Mouse (Mus musculus): ENCODE results near the gene Elk4. TPM values are rescaled to one million over a fixed set of nuclear protein-coding genes. Genes with fewer than 3 reads are reported as not detected.

The Elk4 gene
- polyA plus RNA-seq, 2 experiments: 9.1 to 12.0 TPM

DNA sequence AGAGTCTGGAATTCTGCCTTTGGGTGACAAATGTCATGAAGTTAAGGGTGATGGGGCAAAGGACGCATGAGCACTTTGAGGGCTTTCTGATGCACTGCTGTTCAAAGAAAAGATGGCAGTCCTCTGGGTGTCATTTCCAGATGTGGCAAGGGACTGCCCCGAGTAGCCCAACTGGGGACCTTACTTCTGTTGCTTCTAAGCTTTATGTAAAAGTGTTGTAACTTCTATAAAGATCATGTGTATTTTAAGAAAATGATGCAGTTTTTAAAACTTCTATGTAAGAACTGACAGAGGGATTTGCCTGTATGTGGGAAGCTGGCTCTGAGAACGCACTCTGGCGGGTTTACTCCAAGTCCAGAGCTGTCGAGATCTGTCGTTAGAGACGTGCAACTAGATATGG lies 24.8 kb downstream of the Elk4 start:
- Histone ChIP-seq H3K9ac (replicated peaks) (no peak overlapping the region), H3K4me2 (ENCODE audit: low read depth) (no peak overlapping the region), H3K4me1 (replicated peaks; ENCODE audit: control insufficient read depth in 2 of 2, insufficient read depth in 2 of 2, low read length in 1 of 2) (peaks cover 11 to 17% of the 10 kb centered on the region in 2 experiments), H3K27me3 (ENCODE audit: control insufficient read depth, insufficient read depth, low read length) (no peaks in the 10 kb centered on the region), H3K36me3 (replicated peaks; ENCODE audit: control insufficient read depth, insufficient read depth, low read depth) (peaks cover 34% of the 10 kb centered on the region), H3K27ac (no peak overlapping the region), H3K4me3 (ENCODE audit: insufficient read depth in 1 of 2, low read depth in 2 of 2, low read length in 2 of 2) (no peak overlapping the region), H3K9me3 (ENCODE audit: control insufficient read depth, low read length) (no peaks in the 10 kb centered on the region)
- WGBS (ENCODE audit: insufficient replicate concordance): 83% methylated on average over 7 of the region's 7 CpGs
- TF ChIP-seq EP300 (IDR thresholded peaks at IDR 0.05; ENCODE audit: low read depth) (no peak), CTCF (IDR thresholded peaks at IDR 0.05; ENCODE audit: low read depth) (no peak)
- ATAC-seq (ENCODE audit: insufficient read depth) (no peak), DNase-seq (ENCODE audit: low read depth in 3 of 3, low spot score in 3 of 3) (no peak)

GRCm38 (mm10) chr1:132037746-132038145 lies 30.3 kb downstream of the Elk4 start:
- Histone ChIP-seq H3K27ac (no peak overlapping the region), H3K27me3 (ENCODE audit: control insufficient read depth, insufficient read depth, low read length) (no peaks in the 10 kb centered on the region), H3K9ac (replicated peaks) (no peak overlapping the region), H3K4me2 (ENCODE audit: low read depth) (no peak overlapping the region), H3K4me3 (ENCODE audit: insufficient read depth in 1 of 2, low read depth in 2 of 2, low read length in 2 of 2) (no peak overlapping the region), H3K9me3 (ENCODE audit: control insufficient read depth, low read length) (no peaks in the 10 kb centered on the region), H3K4me1 (replicated peaks; ENCODE audit: control insufficient read depth in 2 of 2, insufficient read depth in 2 of 2, low read length in 1 of 2) (no peaks in the 10 kb centered on the region), H3K36me3 (replicated peaks; ENCODE audit: control insufficient read depth, insufficient read depth, low read depth) (peaks cover 3% of the 10 kb centered on the region; the same call in 1 of the 2 replicates)
- ATAC-seq (ENCODE audit: insufficient read depth) (no peak), DNase-seq (ENCODE audit: low read depth in 3 of 3, low spot score in 3 of 3) (no peak)
- 78% methylated on average over 3 of the region's 3 CpGs for WGBS (ENCODE audit: insufficient replicate concordance)
- TF ChIP-seq EP300 (IDR thresholded peaks at IDR 0.05; ENCODE audit: low read depth) (no peak), CTCF (IDR thresholded peaks at IDR 0.05; ENCODE audit: low read depth) (no peak)

- WGBS (ENCODE audit: insufficient replicate concordance): 58% methylated on average over 5 of the region's 5 CpGs
- TF ChIP-seq EP300 (IDR thresholded peaks at IDR 0.05; ENCODE audit: low read depth): no peak
- TF ChIP-seq CTCF (IDR thresholded peaks at IDR 0.05; ENCODE audit: low read depth): no peak
- Histone ChIP-seq H3K9ac (replicated peaks) (no peak overlapping the region), H3K27me3 (ENCODE audit: control insufficient read depth, insufficient read depth, low read length) (no peaks in the 10 kb centered on the region), H3K4me2 (ENCODE audit: low read depth) (no peak overlapping the region), H3K9me3 (ENCODE audit: control insufficient read depth, low read length) (no peaks in the 10 kb centered on the region), H3K27ac (no peak overlapping the region), H3K36me3 (replicated peaks; ENCODE audit: control insufficient read depth, insufficient read depth, low read depth) (peaks cover under 1% of the 10 kb centered on the region; the same call in 1 of the 2 replicates), H3K4me1 (replicated peaks; ENCODE audit: control insufficient read depth in 2 of 2, insufficient read depth in 2 of 2, low read length in 1 of 2) (no peaks in the 10 kb centered on the region), H3K4me3 (ENCODE audit: insufficient read depth in 1 of 2, low read depth in 2 of 2, low read length in 2 of 2) (no peak overlapping the region)
- DNase-seq (ENCODE audit: low read depth in 3 of 3, low spot score in 3 of 3): no peak
- no peak for ATAC-seq (ENCODE audit: insufficient read depth)
Measured at GRCm38 (mm10) chr1:132038753-132039152, 31.3 kb downstream of the Elk4 start.

DNA sequence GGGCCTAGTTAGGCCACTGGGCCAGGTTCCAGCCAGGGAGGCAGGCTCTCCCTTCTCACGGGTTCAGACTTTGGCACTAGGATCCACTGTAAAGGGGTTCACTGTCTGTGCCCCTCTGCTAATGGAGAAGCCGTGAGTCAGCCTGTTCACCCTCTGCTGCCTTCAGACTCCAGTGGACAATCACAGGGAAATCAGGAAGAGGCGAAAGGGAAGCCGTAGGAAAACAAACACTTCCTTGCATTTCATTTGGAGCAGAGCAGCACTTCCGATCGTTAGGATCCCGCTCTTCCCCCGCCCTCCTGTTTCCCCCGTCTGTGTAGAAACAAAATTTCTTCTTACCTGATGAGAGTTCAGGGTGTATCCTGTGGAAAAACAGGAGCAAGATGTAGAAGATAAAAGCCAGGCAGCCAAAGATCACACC lies 32.8 kb downstream of the Elk4 start:
- no peak for TF ChIP-seq CTCF (IDR thresholded peaks at IDR 0.05; ENCODE audit: low read depth)
- Histone ChIP-seq H3K9me3 (ENCODE audit: control insufficient read depth, low read length) (no peaks in the 10 kb centered on the region), H3K9ac (replicated peaks) (no peak overlapping the region), H3K36me3 (replicated peaks; ENCODE audit: control insufficient read depth, insufficient read depth, low read depth) (no peaks in the 10 kb centered on the region), H3K27me3 (ENCODE audit: control insufficient read depth, insufficient read depth, low read length) (no peaks in the 10 kb centered on the region), H3K4me2 (ENCODE audit: low read depth) (no peak overlapping the region), H3K4me1 (replicated peaks; ENCODE audit: control insufficient read depth in 2 of 2, insufficient read depth in 2 of 2, low read length in 1 of 2) (no peaks in the 10 kb centered on the region), H3K27ac (no peak overlapping the region), H3K4me3 (ENCODE audit: insufficient read depth in 1 of 2, low read depth in 2 of 2, low read length in 2 of 2) (no peak overlapping the region)
- DNase-seq (ENCODE audit: low read depth in 3 of 3, low spot score in 3 of 3) (no peak), ATAC-seq (ENCODE audit: insufficient read depth) (no peak)
- 63% methylated on average over 9 of the region's 9 CpGs for WGBS (ENCODE audit: insufficient replicate concordance)

DNA sequence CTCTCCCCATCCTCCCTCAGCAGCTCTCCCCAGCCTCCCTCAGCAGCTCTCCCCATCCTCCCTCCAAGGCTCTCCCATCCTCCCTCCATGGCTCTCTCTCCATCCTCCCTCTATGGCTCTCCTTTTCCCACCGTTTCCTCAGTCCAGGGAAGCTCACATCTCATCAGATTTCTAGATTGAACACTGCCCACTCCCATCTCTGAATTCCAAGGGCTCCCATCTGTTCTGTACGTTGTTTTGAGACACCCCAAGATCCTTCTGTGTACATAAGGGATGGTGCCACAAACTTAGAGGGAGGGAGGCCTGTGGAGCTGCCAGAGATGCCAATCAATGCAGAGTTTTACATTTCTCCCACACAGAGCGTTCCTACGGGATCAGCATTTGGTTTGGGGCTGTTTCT lies 36.4 kb downstream of the Elk4 start:
- Histone ChIP-seq H3K4me3 (ENCODE audit: insufficient read depth in 1 of 2, low read depth in 2 of 2, low read length in 2 of 2) (no peak overlapping the region), H3K9me3 (ENCODE audit: control insufficient read depth, low read length) (no peaks in the 10 kb centered on the region), H3K4me1 (replicated peaks; ENCODE audit: control insufficient read depth in 2 of 2, insufficient read depth in 2 of 2, low read length in 1 of 2) (no peaks in the 10 kb centered on the region), H3K36me3 (replicated peaks; ENCODE audit: control insufficient read depth, insufficient read depth, low read depth) (no peaks in the 10 kb centered on the region), H3K27me3 (ENCODE audit: control insufficient read depth, insufficient read depth, low read length) (no peaks in the 10 kb centered on the region), H3K27ac (no peak overlapping the region), H3K4me2 (ENCODE audit: low read depth) (no peak overlapping the region), H3K9ac (replicated peaks) (no peak overlapping the region)
- ATAC-seq (ENCODE audit: insufficient read depth): no peak
- TF ChIP-seq CTCF (IDR thresholded peaks at IDR 0.05; ENCODE audit: low read depth) (no peak), EP300 (IDR thresholded peaks at IDR 0.05; ENCODE audit: low read depth) (no peak)
- DNase-seq (ENCODE audit: low read depth in 3 of 3, low spot score in 3 of 3): no peak
- 56% methylated on average over 4 of the region's 4 CpGs for WGBS (ENCODE audit: insufficient replicate concordance)

Measured in liver, embryonic 14.5 days (tissue).